Mouse (Mus musculus): Measurements from ENCODE around the gene Plgrkt. TPM values are rescaled to one million over a fixed set of nuclear protein-coding genes. Genes with fewer than 3 reads are reported as not detected.

The Plgrkt gene
- polyA plus RNA-seq, 1 experiment from 2014 or later = 39.7 TPM

DNA sequence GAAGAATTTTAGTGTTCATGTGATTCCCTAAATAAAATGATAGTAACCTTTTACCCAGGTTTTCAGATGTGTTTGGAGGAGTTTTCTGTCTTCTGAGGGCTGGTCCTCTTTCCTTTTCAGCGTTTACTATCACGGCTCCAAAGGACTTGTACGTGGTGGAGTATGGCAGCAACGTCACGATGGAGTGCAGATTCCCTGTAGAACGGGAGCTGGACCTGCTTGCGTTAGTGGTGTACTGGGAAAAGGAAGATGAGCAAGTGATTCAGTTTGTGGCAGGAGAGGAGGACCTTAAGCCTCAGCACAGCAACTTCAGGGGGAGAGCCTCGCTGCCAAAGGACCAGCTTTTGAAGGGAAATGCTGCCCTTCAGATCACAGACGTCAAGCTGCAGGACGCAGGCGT, 6.2 kb upstream of the Plgrkt start:
- Histone ChIP-seq H3K4me3 (no peak overlapping the region), H3K36me3 (replicated peaks) (no peaks in the 10 kb centered on the region)
- DNase-seq (ENCODE audit: extremely low spot score, low spot score) = no peak

DNA sequence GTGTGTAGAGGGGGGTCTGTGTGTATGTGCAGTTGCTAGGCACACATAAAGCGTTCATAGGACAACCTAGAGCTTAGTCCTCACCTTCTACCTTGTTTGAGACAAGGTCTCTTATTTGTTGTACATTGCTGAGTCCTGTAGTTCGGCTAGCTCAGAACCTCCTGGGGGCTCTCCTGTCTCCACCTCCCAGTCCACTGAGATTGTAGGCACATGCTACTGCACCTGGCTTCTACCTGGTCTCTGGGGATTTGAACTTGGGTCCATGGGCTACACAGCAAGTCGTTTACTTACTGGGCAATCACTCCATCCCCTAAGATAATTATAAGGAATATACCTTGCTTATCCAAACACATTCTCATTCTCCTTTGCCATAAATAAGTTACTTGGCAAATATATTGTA, 5.4 kb upstream of the Plgrkt start:
- H3K27me3 ChIP-seq (ENCODE audit: poor library complexity, severe bottlenecking) = peaks cover 14% of the 10 kb centered on the region; the same call in 1 of the 2 replicates
- H3K4me1 ChIP-seq = peaks cover 3% of the 10 kb centered on the region; the same call in 1 of the 2 replicates
- 94% methylated on average over 3 of the region's 3 CpGs for WGBS
- H3K36me3 ChIP-seq (replicated peaks) = no peaks in the 10 kb centered on the region
- H3K9me3 ChIP-seq = no peaks in the 10 kb centered on the region
- no peak overlapping the region for H3K27ac ChIP-seq
- H3K4me3 ChIP-seq = no peak overlapping the region
- DNase-seq (ENCODE audit: extremely low spot score, low spot score) = no peak

More for the DNA sequence above, 6.2 kb upstream of the Plgrkt start:
- H3K27me3 ChIP-seq (ENCODE audit: poor library complexity, severe bottlenecking) = 0 out of 2 replicates have a peak, but pooled peaks cover 5% of the 10 kb centered on the region
- H3K27ac ChIP-seq = no peak overlapping the region
- H3K9me3 ChIP-seq = no peaks in the 10 kb centered on the region
- 46% methylated on average over 11 of the region's 11 CpGs for WGBS
- 0 out of 2 replicates have a peak, but pooled peaks cover 3% of the 10 kb centered on the region for H3K4me1 ChIP-seq

DNA sequence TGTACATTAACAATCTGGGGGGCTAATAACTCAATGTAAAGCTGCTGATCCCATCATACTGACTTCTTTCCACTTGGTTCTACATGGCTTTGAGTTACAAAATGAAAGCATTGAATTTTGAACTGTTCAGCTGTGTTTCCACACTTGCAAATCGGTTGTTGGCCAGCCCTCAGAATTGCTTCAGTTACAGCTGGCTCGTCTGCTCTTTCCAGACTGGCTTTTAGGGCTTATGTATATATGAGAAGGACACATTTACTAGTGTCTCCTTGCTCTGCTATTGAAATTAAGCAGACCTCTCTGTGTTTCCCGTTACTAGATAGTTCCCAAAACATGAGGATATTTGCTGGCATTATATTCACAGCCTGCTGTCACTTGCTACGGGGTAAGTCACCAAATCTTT, 4.9 kb upstream of the Plgrkt start:
- Histone ChIP-seq H3K27ac (no peak overlapping the region), H3K4me1 (peaks cover 8% of the 10 kb centered on the region), H3K9me3 (no peaks in the 10 kb centered on the region), H3K36me3 (replicated peaks) (no peaks in the 10 kb centered on the region), H3K4me3 (no peak overlapping the region), H3K27me3 (ENCODE audit: poor library complexity, severe bottlenecking) (peaks cover 18% of the 10 kb centered on the region; the same call in 1 of the 2 replicates)
- WGBS = 88% methylated on average over 4 of the region's 4 CpGs
- DNase-seq (ENCODE audit: extremely low spot score, low spot score) = no peak

DNA sequence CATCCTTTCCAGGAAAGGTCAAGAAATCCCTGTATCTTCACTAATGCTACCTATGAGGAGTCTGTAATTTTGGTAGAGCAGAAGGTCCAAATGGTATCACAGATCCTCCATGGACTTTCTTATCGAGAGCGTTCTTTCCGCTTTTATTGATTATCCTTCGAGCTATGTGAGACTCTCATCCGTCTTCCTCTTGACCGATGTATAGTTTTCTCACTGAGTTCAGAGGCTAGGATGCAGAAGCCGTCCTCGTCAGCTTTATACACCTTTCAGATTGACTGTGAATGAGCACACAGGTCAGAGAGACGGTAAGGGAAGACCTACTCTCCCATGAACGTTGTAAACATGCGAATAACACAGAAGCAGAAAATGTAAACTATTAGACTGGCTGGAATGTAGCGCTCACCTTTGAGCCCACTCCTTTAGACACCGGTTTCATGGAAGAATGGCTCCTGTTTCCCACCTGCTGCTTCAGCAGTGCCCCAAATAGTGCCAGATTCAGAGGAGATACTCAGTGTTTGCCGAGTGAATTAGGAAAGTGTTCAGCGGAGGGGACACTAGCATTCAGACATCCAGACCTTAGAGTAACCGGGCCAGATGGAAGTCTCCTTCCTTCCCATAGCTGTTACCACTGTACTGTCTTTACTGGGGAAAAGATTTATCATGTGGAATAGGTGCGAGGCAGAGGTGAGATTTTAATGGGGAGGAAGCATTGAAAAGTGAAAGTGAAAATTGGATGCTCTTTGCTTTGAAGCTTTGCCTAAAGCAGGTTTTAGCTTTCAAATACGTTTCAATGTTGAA, 4.3 kb upstream of the Plgrkt start:
- WGBS = 87% methylated on average over 18 of the region's 18 CpGs
- H3K9me3 ChIP-seq = no peaks in the 10 kb centered on the region
- H3K4me1 ChIP-seq = peaks cover 13% of the 10 kb centered on the region
- no peak overlapping the region for H3K4me3 ChIP-seq
- H3K27me3 ChIP-seq (ENCODE audit: poor library complexity, severe bottlenecking) = peaks cover 24% of the 10 kb centered on the region; the same call in 1 of the 2 replicates
- H3K27ac ChIP-seq = no peak overlapping the region
- DNase-seq (ENCODE audit: extremely low spot score, low spot score) = no peak
- no peaks in the 10 kb centered on the region for H3K36me3 ChIP-seq (replicated peaks)

DNA sequence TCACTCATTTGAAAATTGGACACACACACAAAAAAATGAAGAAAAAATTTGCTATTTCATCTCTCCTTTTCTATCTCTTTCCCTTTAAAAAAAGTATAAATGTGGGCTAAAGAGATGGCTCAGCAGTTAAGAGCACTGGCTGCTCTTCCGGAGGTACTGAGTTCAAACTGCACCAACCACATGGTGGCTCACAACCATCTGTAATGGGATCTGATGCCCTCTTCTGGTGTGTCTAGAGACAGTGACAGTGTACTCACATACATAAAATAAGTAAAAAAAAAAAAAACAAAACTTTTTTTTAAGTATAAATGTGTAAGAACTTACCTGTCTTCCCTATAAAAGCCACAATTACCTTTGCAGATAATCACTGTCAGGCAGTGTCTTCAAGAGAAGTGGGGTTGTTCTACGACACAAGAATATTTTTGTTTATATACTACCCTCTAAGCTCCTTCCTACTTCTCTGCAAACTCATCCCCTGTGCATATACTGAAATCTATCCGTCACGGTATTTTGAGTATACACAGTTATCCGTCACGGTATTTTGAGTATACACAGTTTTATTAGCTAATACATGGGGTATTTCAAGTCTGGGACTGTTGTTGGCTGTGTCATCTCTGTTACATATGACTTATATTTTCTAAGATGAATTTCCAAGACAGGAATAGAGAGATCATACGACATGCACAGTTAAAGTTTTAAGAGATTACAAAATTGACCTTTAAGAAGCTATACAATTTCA, 3.5 kb upstream of the Plgrkt start:
- 90% methylated on average over 7 of the region's 7 CpGs for WGBS

DNA sequence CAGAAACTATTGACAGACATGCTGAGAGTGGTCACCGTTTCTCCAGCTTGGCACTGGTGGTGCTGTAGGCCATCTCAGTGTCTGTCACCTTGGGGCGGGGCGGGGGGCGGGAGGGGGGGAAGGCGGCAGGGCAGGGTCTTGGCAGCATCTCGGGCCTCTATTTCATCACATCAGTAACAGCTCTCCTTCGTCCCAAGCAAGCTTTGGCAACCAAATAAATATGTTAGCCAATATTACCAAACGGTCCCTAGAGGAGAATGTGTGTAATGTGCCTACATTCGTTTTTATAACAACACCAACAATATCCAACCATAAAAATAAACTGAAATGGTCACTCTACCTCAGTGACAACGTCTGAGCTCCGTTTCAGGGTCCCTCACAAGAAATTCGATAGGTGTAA, 2.9 kb upstream of the Plgrkt start:
- Histone ChIP-seq H3K27me3 (ENCODE audit: poor library complexity, severe bottlenecking) (peaks cover 32% of the 10 kb centered on the region), H3K36me3 (replicated peaks) (no peaks in the 10 kb centered on the region), H3K4me1 (peaks cover 13% of the 10 kb centered on the region), H3K27ac (no peak overlapping the region), H3K4me3 (no peak overlapping the region), H3K9me3 (no peaks in the 10 kb centered on the region)
- DNase-seq (ENCODE audit: extremely low spot score, low spot score) = no peak
- 82% methylated on average over 12 of the region's 12 CpGs for WGBS

More for the DNA sequence above, 3.5 kb upstream of the Plgrkt start:
- DNase-seq (ENCODE audit: extremely low spot score, low spot score) = no peak
- no peak overlapping the region for H3K27ac ChIP-seq
- H3K27me3 ChIP-seq (ENCODE audit: poor library complexity, severe bottlenecking) = peaks cover 31% of the 10 kb centered on the region
- H3K4me1 ChIP-seq = peaks cover 13% of the 10 kb centered on the region
- no peaks in the 10 kb centered on the region for H3K9me3 ChIP-seq
- no peak overlapping the region for H3K4me3 ChIP-seq
- H3K36me3 ChIP-seq (replicated peaks) = no peaks in the 10 kb centered on the region

DNA sequence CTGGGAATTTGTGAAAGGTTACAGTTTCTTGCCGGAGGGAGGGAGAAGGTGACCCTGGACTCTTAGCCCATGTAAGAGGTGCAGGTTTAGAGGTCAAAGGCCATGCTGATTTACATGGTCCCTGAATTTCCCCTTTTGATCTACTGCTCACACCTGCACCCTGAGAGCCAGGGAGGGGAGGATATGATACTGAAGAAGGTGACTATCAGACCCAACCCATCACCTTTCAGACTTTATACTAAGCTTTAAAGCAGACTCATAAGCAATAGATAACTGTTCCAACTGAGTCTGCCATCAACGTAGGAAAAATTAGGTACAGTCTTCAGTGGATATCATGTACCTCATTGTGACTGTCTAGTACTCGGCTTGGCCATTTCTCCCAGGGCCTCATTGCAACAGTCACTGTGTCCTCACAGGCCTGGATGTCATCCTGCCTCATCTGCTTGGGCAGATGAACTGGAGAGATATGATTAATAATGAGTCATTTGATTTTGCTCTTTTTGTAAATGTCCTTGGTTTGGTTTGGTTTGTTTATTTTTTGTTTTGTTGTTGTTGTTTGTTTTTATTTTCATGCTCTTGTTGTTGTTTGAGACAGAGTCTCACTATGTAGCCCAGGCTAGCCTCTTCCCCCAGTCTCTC, 1.6 kb upstream of the Plgrkt start:
- H3K4me1 ChIP-seq = peaks cover 13% of the 10 kb centered on the region
- H3K36me3 ChIP-seq (replicated peaks) = no peaks in the 10 kb centered on the region
- peaks cover 40% of the 10 kb centered on the region for H3K27me3 ChIP-seq (ENCODE audit: poor library complexity, severe bottlenecking)
- DNase-seq (ENCODE audit: extremely low spot score, low spot score) = no peak
- no peak overlapping the region for H3K4me3 ChIP-seq
- H3K9me3 ChIP-seq = no peaks in the 10 kb centered on the region
- H3K27ac ChIP-seq = no peak overlapping the region
- WGBS = 78% methylated on average over 3 of the region's 3 CpGs

DNA sequence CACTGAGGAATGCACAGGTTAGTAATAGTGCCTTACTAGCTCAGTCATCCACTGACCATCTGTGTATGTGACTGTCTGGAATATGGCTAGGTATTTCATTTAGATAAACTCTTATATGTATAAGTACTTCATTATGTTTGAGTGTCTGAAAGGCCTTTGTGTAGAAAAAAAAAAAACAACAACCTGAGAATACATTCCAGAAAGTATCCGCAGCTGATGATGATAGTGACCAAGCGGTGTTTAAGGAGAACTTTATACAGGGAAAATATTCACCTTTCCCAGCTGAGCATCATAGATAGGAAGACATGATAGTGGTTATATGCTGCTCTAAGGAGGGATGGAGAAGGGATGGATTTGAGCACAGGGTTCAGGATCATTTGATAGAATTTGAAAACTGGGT, 851 bp upstream of the Plgrkt start:
- 87% methylated on average over 2 of the region's 2 CpGs for WGBS
- Histone ChIP-seq H3K9me3 (no peaks in the 10 kb centered on the region), H3K4me3 (no peak overlapping the region), H3K36me3 (replicated peaks) (no peaks in the 10 kb centered on the region), H3K4me1 (peaks cover 10% of the 10 kb centered on the region), H3K27ac (no peak overlapping the region), H3K27me3 (ENCODE audit: poor library complexity, severe bottlenecking) (peaks cover 40% of the 10 kb centered on the region)
- DNase-seq (ENCODE audit: extremely low spot score, low spot score) = no peak

DNA sequence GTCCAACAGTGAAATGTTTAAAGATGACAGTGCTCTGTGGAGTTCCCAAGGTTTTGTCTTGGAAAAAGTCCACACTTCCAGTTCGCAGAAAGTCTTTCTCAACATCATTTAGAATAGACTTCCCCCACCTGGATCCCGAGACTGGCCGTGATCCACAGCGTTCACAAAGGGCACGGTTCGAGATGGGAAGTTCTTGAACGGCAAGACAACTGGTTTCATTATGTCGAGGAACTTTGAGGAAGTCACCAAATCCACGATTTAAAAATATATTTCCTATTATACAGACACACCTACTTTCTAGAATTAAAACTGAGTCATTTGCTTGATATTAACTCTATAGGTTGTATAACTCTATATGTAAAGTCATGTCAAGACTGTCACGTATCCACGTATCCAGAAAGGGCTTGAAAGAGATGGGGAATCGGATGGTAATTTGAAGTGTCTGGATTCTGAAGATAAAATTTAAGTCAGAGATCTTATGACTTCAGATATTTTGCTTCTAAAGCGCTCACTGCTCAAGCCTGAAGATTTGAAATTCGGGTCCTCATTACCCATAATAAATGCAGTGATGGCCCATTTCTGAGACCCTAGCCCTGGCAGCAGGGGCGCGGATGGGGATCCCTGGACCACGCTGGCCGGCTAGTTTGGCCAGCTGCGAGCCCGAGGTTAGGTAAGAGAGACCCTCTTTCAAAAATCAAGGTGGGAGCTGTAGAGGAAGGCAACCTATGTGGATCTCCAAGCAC, 793 bp downstream of the Plgrkt start:
- Histone ChIP-seq H3K36me3 (replicated peaks) (no peaks in the 10 kb centered on the region), H3K27me3 (ENCODE audit: poor library complexity, severe bottlenecking) (peaks cover 40% of the 10 kb centered on the region), H3K27ac (no peak overlapping the region), H3K9me3 (no peaks in the 10 kb centered on the region), H3K4me1 (peaks cover 19% of the 10 kb centered on the region), H3K4me3 (peak overlapping the region; percentile 52)
- WGBS = 64% methylated on average over 20 of the region's 20 CpGs
- no peak for DNase-seq (ENCODE audit: extremely low spot score, low spot score)

DNA sequence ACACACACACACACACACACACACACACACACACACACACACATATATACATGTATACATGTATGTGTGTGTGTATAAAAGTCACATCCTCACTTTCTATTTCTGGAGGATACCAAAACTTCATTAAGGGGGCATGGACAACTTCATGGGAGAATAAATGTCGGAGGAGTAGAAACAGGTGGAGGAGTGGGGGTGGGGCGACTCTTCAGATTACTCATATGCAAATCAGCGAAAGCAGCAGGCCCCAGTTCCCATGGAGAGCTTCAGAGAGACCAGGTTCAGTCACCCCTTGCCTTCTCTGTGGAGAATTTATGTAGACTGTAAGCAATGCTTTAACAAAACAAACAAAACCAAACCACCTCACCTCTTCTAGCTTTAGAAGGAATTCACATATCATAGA, 2.1 kb downstream of the Plgrkt start:
- Histone ChIP-seq H3K4me1 (peaks cover 26% of the 10 kb centered on the region), H3K36me3 (replicated peaks) (no peaks in the 10 kb centered on the region), H3K27me3 (ENCODE audit: poor library complexity, severe bottlenecking) (peaks cover 40% of the 10 kb centered on the region), H3K27ac (no peak overlapping the region), H3K9me3 (no peaks in the 10 kb centered on the region), H3K4me3 (no peak overlapping the region)
- WGBS = 34% methylated on average over 3 of the region's 3 CpGs
- DNase-seq (ENCODE audit: extremely low spot score, low spot score) = no peak

DNA sequence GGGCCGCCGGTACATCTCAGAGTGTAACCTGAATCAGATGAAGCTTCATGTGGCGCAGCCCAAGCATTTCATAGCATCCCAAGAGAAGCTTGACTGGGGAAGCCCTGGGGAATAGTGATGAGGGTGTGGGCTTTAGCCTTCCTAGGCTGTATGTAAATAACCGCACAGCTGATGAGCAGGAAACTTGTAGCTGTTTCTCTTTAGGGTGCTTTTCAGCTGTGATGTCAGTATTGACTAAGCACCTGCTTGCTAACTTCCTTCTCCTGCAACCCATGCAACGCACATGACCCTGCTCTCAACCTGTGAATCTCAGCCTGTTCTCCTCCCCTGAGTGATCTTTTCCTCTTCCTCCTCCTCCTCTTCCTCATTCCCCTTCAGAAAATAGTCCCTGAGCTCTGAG, 3.1 kb downstream of the Plgrkt start:
- Histone ChIP-seq H3K27ac (no peak overlapping the region), H3K4me3 (no peak overlapping the region), H3K4me1 (peaks cover 26% of the 10 kb centered on the region), H3K27me3 (ENCODE audit: poor library complexity, severe bottlenecking) (peaks cover 40% of the 10 kb centered on the region), H3K36me3 (replicated peaks) (no peaks in the 10 kb centered on the region), H3K9me3 (no peaks in the 10 kb centered on the region)
- no peak for DNase-seq (ENCODE audit: extremely low spot score, low spot score)
- WGBS = 81% methylated on average over 5 of the region's 5 CpGs

DNA sequence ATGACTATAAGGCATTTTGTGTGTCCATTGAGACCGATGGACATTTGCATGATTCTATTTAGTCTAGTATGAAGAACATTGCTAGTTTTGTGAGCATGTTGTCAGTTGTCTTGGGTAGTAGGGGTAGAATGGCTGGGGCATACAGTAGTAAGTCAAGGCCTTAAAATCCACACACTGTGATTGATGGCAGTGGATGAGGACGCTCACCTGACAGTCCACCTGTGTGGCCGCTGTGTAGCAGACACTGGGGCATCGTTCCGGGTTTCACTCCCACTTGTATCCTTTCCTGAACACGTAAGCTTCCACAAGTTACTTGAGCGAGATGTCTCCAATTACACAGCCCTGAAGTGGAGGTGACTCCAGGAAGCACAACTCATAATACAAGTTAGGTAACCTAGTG, 3.6 kb downstream of the Plgrkt start:
- Histone ChIP-seq H3K4me3 (no peak overlapping the region), H3K4me1 (peaks cover 26% of the 10 kb centered on the region), H3K36me3 (replicated peaks) (no peaks in the 10 kb centered on the region), H3K27ac (no peak overlapping the region), H3K9me3 (no peaks in the 10 kb centered on the region), H3K27me3 (ENCODE audit: poor library complexity, severe bottlenecking) (peaks cover 36% of the 10 kb centered on the region)
- 94% methylated on average over 7 of the region's 7 CpGs for WGBS
- no peak for DNase-seq (ENCODE audit: extremely low spot score, low spot score)

Data from forebrain, embryonic 10.5 days (tissue).